Mouse (Mus musculus) MEL (cell line): ENCODE data around the gene Atg2a. TPM values are rescaled to one million over a fixed set of nuclear protein-coding genes. Genes with fewer than 3 reads are reported as not detected.

Experiments used
- DNase-seq: peaks from one replicate; pipeline ENCODE4 v3.0.0; 2011; ENCODE audit warnings: low read depth, low spot score
- H3K27ac ChIP-seq: 2 replicates; pipeline ENCODE4 v1.5.1; 2012; ENCODE audit warnings: low read depth, mild to moderate bottlenecking, control low read depth, low read length, moderate library complexity; ENCODE audit not compliant: control insufficient read depth
- H3K27me3 ChIP-seq, 2 experiments: fragments of 150-350 bp in 1 of 2; sonication (generic) in 1 of 2; 2 replicates each; pipeline ENCODE4 v1.6.1; 2012; ENCODE audit warnings: low read length in 2 of 2, mild to moderate bottlenecking in 2 of 2, improper control_type of control experiment in 1 of 2, moderate library complexity in 1 of 2; ENCODE audit not compliant: insufficient read depth in 2 of 2, control insufficient read depth in 1 of 2
- H3K36me3 ChIP-seq, 2 experiments: 2 replicates each; pipeline ENCODE4 v1.6.1; 2012 to 2014; ENCODE audit warnings: low read length in 2 of 2, improper control_type of control experiment in 1 of 2, inconsistent platforms in 1 of 2, mild to moderate bottlenecking in 1 of 2; ENCODE audit not compliant: insufficient read depth in 2 of 2, control insufficient read depth in 1 of 2
- H3K4me1 ChIP-seq, 2 experiments: fragments of 150-350 bp in 1 of 2; sonication (generic) in 1 of 2; 2 replicates each; pipeline ENCODE4 v1.6.1; 2012; ENCODE audit warnings: low read length in 2 of 2, improper control_type of control experiment in 1 of 2, mild to moderate bottlenecking in 1 of 2; ENCODE audit not compliant: insufficient read depth in 2 of 2, control insufficient read depth in 1 of 2
- H3K4me3 ChIP-seq, 2 experiments: fragments of 150-350 bp in 1 of 2; sonication (generic) in 1 of 2; 2 replicates each; pipeline ENCODE4 v1.5.1; 2012; ENCODE audit warnings: low read depth in 2 of 2, low read length in 2 of 2, mild to moderate bottlenecking in 2 of 2, moderate library complexity in 2 of 2, control low read depth in 1 of 2, improper control_type of control experiment in 1 of 2; ENCODE audit not compliant: control insufficient read depth in 1 of 2, insufficient read depth in 1 of 2
- H3K79me2 ChIP-seq: 2 replicates; pipeline ENCODE4 v1.6.1; 2012; ENCODE audit warnings: mild to moderate bottlenecking, low read length, moderate library complexity; ENCODE audit not compliant: control insufficient read depth, poor library complexity, insufficient read depth
- H3K9ac ChIP-seq: 2 replicates; pipeline ENCODE4 v1.6.1; 2012; ENCODE audit warnings: low read depth, mild to moderate bottlenecking, control low read depth, low read length, moderate library complexity; ENCODE audit not compliant: control insufficient read depth, poor library complexity, severe bottlenecking
- H3K9me3 ChIP-seq: fragments of 150-350 bp; sonication (generic); replicated peaks from 2 replicates; pipeline ENCODE4 v1.6.1; 2012; ENCODE audit warnings: mild to moderate bottlenecking, low read length, improper control_type of control experiment, moderate library complexity; ENCODE audit not compliant: insufficient read depth
- BHLHE40 ChIP-seq: IDR thresholded peaks from 2 replicates; pipeline ENCODE4 v1.6.1; 2012; ENCODE audit warnings: low read depth, mild to moderate bottlenecking, inconsistent platforms, low read length, improper control_type of control experiment, borderline replicate concordance
- CHD2 ChIP-seq: IDR thresholded peaks from 2 replicates; pipeline ENCODE4 v1.6.1; 2011; ENCODE audit warnings: low read length, improper control_type of control experiment
- CTCF ChIP-seq, 3 experiments: IDR thresholded peaks in 2 of 3; conservative IDR thresholded peaks in 1 of 3; 2 replicates each; pipeline ENCODE4 v1.5.1; 2011 to 2012; ENCODE audit warnings: low read length in 3 of 3, low read depth in 2 of 3, mild to moderate bottlenecking in 2 of 3, improper control_type of control experiment in 1 of 3, inconsistent platforms in 1 of 3, mixed read lengths in 1 of 3, moderate library complexity in 1 of 3; ENCODE audit not compliant: control insufficient read depth in 1 of 3, insufficient read depth in 1 of 3, poor library complexity in 1 of 3, severe bottlenecking in 1 of 3
- E2F4 ChIP-seq: IDR thresholded peaks from 2 replicates; pipeline ENCODE4 v1.6.1; 2011; ENCODE audit warnings: low read depth, low read length, improper control_type of control experiment, borderline replicate concordance
- ELF1 ChIP-seq: IDR thresholded peaks from 2 replicates; pipeline ENCODE4 v1.6.1; 2014; ENCODE audit warnings: low read depth, mild to moderate bottlenecking, inconsistent platforms, low read length, improper control_type of control experiment, moderate library complexity
- EP300 ChIP-seq, 2 experiments: IDR thresholded peaks; 2 replicates each; pipeline ENCODE4 v1.6.1; 2011; ENCODE audit warnings: improper control_type of control experiment in 2 of 2, low read length in 2 of 2, low read depth in 1 of 2, mild to moderate bottlenecking in 1 of 2
- GABPA ChIP-seq: IDR thresholded peaks from 2 replicates; pipeline ENCODE4 v1.6.1; 2012; ENCODE audit warnings: low read depth, mild to moderate bottlenecking, inconsistent platforms, low read length, improper control_type of control experiment, moderate library complexity
- GATA1 ChIP-seq: IDR thresholded peaks from 2 replicates; pipeline ENCODE4 v1.6.1; 2011; ENCODE audit warnings: low read depth, low read length, improper control_type of control experiment
- HCFC1 ChIP-seq: IDR thresholded peaks from 2 replicates; pipeline ENCODE4 v1.6.1; 2012; ENCODE audit warnings: low read depth, mild to moderate bottlenecking, inconsistent platforms, low read length, improper control_type of control experiment, moderate library complexity
- JUND ChIP-seq: IDR thresholded peaks from 2 replicates; pipeline ENCODE4 v1.6.1; 2011; ENCODE audit warnings: low read depth, mild to moderate bottlenecking, improper control_type of control experiment, low read length
- KAT2A ChIP-seq: conservative IDR thresholded peaks from 2 replicates; pipeline ENCODE4 v1.6.1; 2012; ENCODE audit warnings: low read depth, low read length, improper control_type of control experiment, inconsistent platforms
- MAFK ChIP-seq: IDR thresholded peaks from 2 replicates; pipeline ENCODE4 v1.6.1; 2011; ENCODE audit warnings: low read depth, mild to moderate bottlenecking, low read length, improper control_type of control experiment, borderline replicate concordance
- MAZ ChIP-seq: IDR thresholded peaks from 2 replicates; pipeline ENCODE4 v1.6.1; 2012; ENCODE audit warnings: low read depth, mild to moderate bottlenecking, inconsistent platforms, low read length, improper control_type of control experiment
- MEF2A ChIP-seq: IDR thresholded peaks from 2 replicates; pipeline ENCODE4 v1.6.1; 2014; ENCODE audit warnings: low read depth, mild to moderate bottlenecking, inconsistent platforms, low read length, improper control_type of control experiment; ENCODE audit not compliant: poor library complexity, insufficient replicate concordance, severe bottlenecking; ENCODE audit errors: extremely low read depth
- MYB ChIP-seq: IDR thresholded peaks from 2 replicates; pipeline ENCODE4 v1.6.1; 2011; ENCODE audit warnings: mild to moderate bottlenecking, low read depth, low read length, improper control_type of control experiment
- MYC ChIP-seq: IDR thresholded peaks from 2 replicates; pipeline ENCODE4 v1.6.1; 2011; ENCODE audit warnings: low read depth, mild to moderate bottlenecking, low read length, improper control_type of control experiment, moderate library complexity
- NELFE ChIP-seq: IDR thresholded peaks from 2 replicates; pipeline ENCODE4 v1.6.1; 2011; ENCODE audit warnings: low read depth, low read length, improper control_type of control experiment
- NRF1 ChIP-seq: IDR thresholded peaks from 2 replicates; pipeline ENCODE4 v1.6.1; 2014; ENCODE audit warnings: low read depth, mild to moderate bottlenecking, inconsistent platforms, low read length, improper control_type of control experiment, moderate library complexity; ENCODE audit not compliant: poor library complexity, insufficient read depth, severe bottlenecking
- POLR2A ChIP-seq, 2 experiments: IDR thresholded peaks; 2 replicates each; pipeline ENCODE4 v1.6.1; 2011 to 2012; ENCODE audit warnings: low read length in 2 of 2, mild to moderate bottlenecking in 2 of 2, control low read depth in 1 of 2, improper control_type of control experiment in 1 of 2, low read depth in 1 of 2, moderate library complexity in 1 of 2; ENCODE audit not compliant: control insufficient read depth in 1 of 2, insufficient read depth in 1 of 2, poor library complexity in 1 of 2
- POLR2AphosphoS2 ChIP-seq: IDR thresholded peaks from 2 replicates; pipeline ENCODE4 v1.6.1; 2011; ENCODE audit warnings: low read length, improper control_type of control experiment
- POLR2AphosphoS5 ChIP-seq: IDR thresholded peaks from 2 replicates; pipeline ENCODE4 v1.6.1; 2012; ENCODE audit warnings: low read depth, borderline replicate concordance, mild to moderate bottlenecking, inconsistent platforms, low read length, moderate library complexity, mixed read lengths
- RAD21 ChIP-seq: IDR thresholded peaks from 2 replicates; pipeline ENCODE4 v1.6.1; 2011; ENCODE audit warnings: mild to moderate bottlenecking, low read depth, low read length, improper control_type of control experiment
- SMC3 ChIP-seq: IDR thresholded peaks from 2 replicates; pipeline ENCODE4 v1.6.1; 2011; ENCODE audit warnings: low read depth, low read length, improper control_type of control experiment
- TAL1 ChIP-seq: IDR thresholded peaks from 2 replicates; pipeline ENCODE4 v1.6.1; 2012; ENCODE audit warnings: mild to moderate bottlenecking, inconsistent platforms, low read length, moderate library complexity, mixed read lengths
- TBP ChIP-seq: IDR thresholded peaks from 2 replicates; pipeline ENCODE4 v1.8.0; 2011; ENCODE audit warnings: low read depth, low read length, improper control_type of control experiment
- TCF12 ChIP-seq: IDR thresholded peaks from 2 replicates; pipeline ENCODE4 v1.6.1; 2014; ENCODE audit warnings: low read depth, mild to moderate bottlenecking, inconsistent platforms, low read length, improper control_type of control experiment, moderate library complexity
- UBTF ChIP-seq: IDR thresholded peaks from 2 replicates; pipeline ENCODE4 v1.6.1; 2012; ENCODE audit warnings: low read depth, mild to moderate bottlenecking, inconsistent platforms, low read length, improper control_type of control experiment, moderate library complexity, borderline replicate concordance; ENCODE audit not compliant: insufficient read depth
- USF1 ChIP-seq: IDR thresholded peaks from 2 replicates; pipeline ENCODE4 v1.6.1; 2014; ENCODE audit warnings: low read depth, mild to moderate bottlenecking, inconsistent platforms, low read length, improper control_type of control experiment, moderate library complexity
- ZC3H11A ChIP-seq: IDR thresholded peaks from 2 replicates; pipeline ENCODE4 v1.6.1; 2012; ENCODE audit warnings: low read depth, mild to moderate bottlenecking, inconsistent platforms, low read length, improper control_type of control experiment
- ZMIZ1 ChIP-seq: IDR thresholded peaks from 2 replicates; pipeline ENCODE4 v1.6.1; 2012; ENCODE audit warnings: low read depth, mild to moderate bottlenecking, inconsistent platforms, low read length, improper control_type of control experiment, moderate library complexity
- ZNF384 ChIP-seq: IDR thresholded peaks from 2 replicates; pipeline ENCODE4 v1.6.1; 2012; ENCODE audit warnings: low read depth, mild to moderate bottlenecking, inconsistent platforms, low read length, improper control_type of control experiment
- polyA plus RNA-seq, 2 experiments: library from polyadenylated mRNA; stranded (reverse) in 1 of 2; unstranded in 1 of 2; fragments of >175 nt in 1 of 2; fragments of >200 nt in 1 of 2; gene quantifications; 2 replicates each; pipeline versions ENCODE4 v1.2.1 to v1.2.4; 2012; ENCODE audit warnings: low replicate concordance in 2 of 2, low read depth in 1 of 2; ENCODE audit not compliant: insufficient read length in 2 of 2, insufficient read depth in 1 of 2, missing spikeins in 1 of 2
- total RNA-seq: library from RNA; depleted of rRNA; stranded (reverse); fragments of 300-350 nt; gene quantifications from 2 replicates; pipeline ENCODE4 v1.2.3, GENCODE M21; 2012

The Atg2a gene
- total and polyA plus RNA-seq, 3 experiments: 7.9 to 21.7 TPM; not detected in 1

DNA sequence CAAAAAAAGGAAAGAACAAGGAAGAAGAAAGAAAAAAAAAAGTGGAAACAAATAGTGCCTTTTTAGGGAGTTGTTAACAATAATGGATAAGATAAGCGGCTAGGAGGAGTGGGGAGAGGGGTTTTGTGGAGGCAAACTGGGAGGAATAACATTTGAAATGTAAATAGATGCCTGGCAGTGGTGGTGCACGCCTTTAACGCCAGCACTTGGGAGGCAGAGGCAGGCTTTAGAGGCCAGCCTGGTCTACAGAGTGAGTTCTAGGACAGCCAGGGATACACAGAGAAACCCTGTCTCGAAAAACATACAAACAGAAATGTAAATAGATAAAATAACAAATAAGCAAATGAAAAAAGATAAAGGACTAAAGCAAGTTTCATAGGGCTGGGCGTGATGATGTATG is 743 bp upstream of the Atg2a start:
- H3K9ac ChIP-seq: peak overlapping the region; percentile 60
- H3K9me3 ChIP-seq: no peaks in the 10 kb centered on the region
- peaks cover 0 to 31% of the 10 kb centered on the region in 2 experiments; a peak in 2 of 4 replicates for H3K36me3 ChIP-seq
- peaks cover 6 to 40% of the 10 kb centered on the region in 2 experiments for H3K4me1 ChIP-seq
- peak overlapping the region; percentile 6 to 36 for H3K4me3 ChIP-seq
- no peaks in the 10 kb centered on the region for H3K27me3 ChIP-seq
- DNase-seq: no peak
- H3K27ac ChIP-seq: peak overlapping the region; percentile 94
- peaks cover 11% of the 10 kb centered on the region for H3K79me2 ChIP-seq
- 0 out of 2 replicates have a peak, but pooled peaks have one; percentile 6 for TF ChIP-seq ZNF384
- no peak for TF ChIP-seq EP300 (IDR thresholded peaks at IDR 0.05; ENCODE audit: low read depth in 1 of 2, low read length in 2 of 2)
- 0 out of 2 replicates have a peak, but pooled peaks have one; percentile 6 for TF ChIP-seq NELFE

DNA sequence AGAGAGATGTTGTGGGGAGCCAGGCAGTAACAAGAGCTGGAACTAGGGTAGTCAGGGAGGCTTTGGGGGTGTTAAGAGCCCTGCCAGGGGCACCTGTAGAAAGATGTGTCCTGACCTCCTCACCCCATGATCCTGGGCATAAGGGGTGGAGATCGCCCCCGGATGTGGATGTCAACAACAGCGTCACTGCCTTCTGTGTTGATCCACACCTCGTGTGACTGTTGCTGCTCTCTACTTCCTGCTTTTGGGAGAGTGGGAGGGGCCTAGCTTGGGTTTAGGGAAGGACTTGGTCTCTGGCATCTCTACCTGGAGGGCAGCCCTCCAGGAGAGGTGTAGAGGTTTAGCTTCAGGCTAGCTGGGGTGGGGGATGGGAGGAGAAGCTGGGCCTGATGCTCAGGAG is 813 bp downstream of the Atg2a start:
- Histone ChIP-seq H3K4me1 (peaks cover 6 to 30% of the 10 kb centered on the region in 2 experiments), H3K4me3 (peak overlapping the region; percentile 90 to 94), H3K27me3 (no peaks in the 10 kb centered on the region), H3K9me3 (no peaks in the 10 kb centered on the region), H3K79me2 (peaks cover 11% of the 10 kb centered on the region), H3K36me3 (peaks cover 0 to 23% of the 10 kb centered on the region in 2 experiments; a peak in 3 of 4 replicates), H3K27ac (peak overlapping the region; percentile 52), H3K9ac (peak overlapping the region; percentile 77)
- DNase-seq: peak; percentile 93
- TF ChIP-seq ELF1: peak; percentile 92
- TF ChIP-seq MEF2A: no peak
- TF ChIP-seq CHD2: no peak
- TF ChIP-seq TBP: no peak
- TF ChIP-seq HCFC1: peak; percentile 76
- TF ChIP-seq ZNF384: peak; percentile 1; the same call in 1 of the 2 replicates
- TF ChIP-seq NRF1: no peak
- TF ChIP-seq POLR2AphosphoS2: no peak
- no peak for TF ChIP-seq RAD21
- TF ChIP-seq UBTF: no peak
- TF ChIP-seq E2F4: no peak
- no peak for TF ChIP-seq NELFE
- TF ChIP-seq TAL1: no peak
- 0 out of 2 replicates have a peak, but pooled peaks have one; percentile 9 for TF ChIP-seq ZMIZ1
- TF ChIP-seq GATA1: no peak
- no peak for TF ChIP-seq POLR2AphosphoS5
- TF ChIP-seq JUND: no peak
- TF ChIP-seq SMC3: no peak
- no peak for TF ChIP-seq ZC3H11A
- no peak for TF ChIP-seq KAT2A
- TF ChIP-seq POLR2A (IDR thresholded peaks at IDR 0.05; ENCODE audit: control insufficient read depth in 1 of 2, insufficient read depth in 1 of 2, low read depth in 1 of 2, low read length in 2 of 2, poor library complexity in 1 of 2): no peak; a peak in 1 of 4 replicates
- TF ChIP-seq MYB: no peak
- TF ChIP-seq MAZ: peak; percentile 60; the same call in 1 of the 2 replicates
- 0 out of 4 replicates have a peak, but pooled peaks of 1 of the 2 experiments have one; percentile 18 for TF ChIP-seq EP300 (IDR thresholded peaks at IDR 0.05; ENCODE audit: low read depth in 1 of 2, low read length in 2 of 2)
- no peak for TF ChIP-seq TCF12
- TF ChIP-seq MAFK: no peak
- no peak for TF ChIP-seq CTCF (IDR thresholded peaks at IDR 0.05 in 2 of 3, conservative IDR thresholded peaks at IDR 0.05 in 1 of 3; ENCODE audit: control insufficient read depth in 1 of 3, insufficient read depth in 1 of 3, low read depth in 2 of 3, low read length in 3 of 3, poor library complexity in 1 of 3, severe bottlenecking in 1 of 3)
- peak; percentile 78 for TF ChIP-seq MYC
- 0 out of 2 replicates have a peak, but pooled peaks have one; percentile 13 for TF ChIP-seq USF1
- no peak for TF ChIP-seq BHLHE40
- no peak for TF ChIP-seq GABPA
